Mouse (Mus musculus): ENCODE results near the gene Slc25a5. TPM values are rescaled to one million over a fixed set of nuclear protein-coding genes. Genes with fewer than 3 reads are reported as not detected.

The Slc25a5 gene
- polyA plus RNA-seq, 1 experiment from 2014 or later, result 483 TPM

DNA sequence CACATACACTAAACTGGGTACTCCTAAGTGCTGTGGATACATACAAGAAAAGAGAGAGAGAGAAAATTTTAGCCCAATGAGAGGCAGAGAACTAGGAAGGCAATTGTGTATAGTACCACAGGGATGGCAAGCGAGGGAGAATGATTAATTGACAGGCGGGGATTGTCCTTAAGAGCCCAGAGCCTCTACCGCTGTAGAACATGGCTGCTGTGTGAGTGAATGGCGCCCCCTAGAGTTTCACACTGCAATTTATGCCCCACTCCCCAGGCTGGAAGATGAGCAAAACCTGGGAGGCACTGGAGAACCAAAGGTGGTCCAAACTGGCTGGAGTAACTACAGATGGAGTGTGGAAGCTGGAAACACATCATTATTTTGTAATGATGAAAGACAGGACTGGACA lies 24.8 kb downstream of the Slc25a5 start:
- Histone ChIP-seq H3K9me3 (no peaks in the 10 kb centered on the region), H3K27ac (replicated peaks) (no peak overlapping the region), H3K4me3 (no peak overlapping the region), H3K4me2 (replicated peaks) (no peak overlapping the region), H3K4me1 (peaks cover 10% of the 10 kb centered on the region; the same call in 1 of the 2 replicates), H3K9ac (replicated peaks) (no peak overlapping the region), H3K36me3 (no peaks in the 10 kb centered on the region), H3K27me3 (no peaks in the 10 kb centered on the region)
- WGBS, result 10% methylated on average over 4 of the region's 4 CpGs
- ATAC-seq (replicated peaks), result no peak

GRCm38 (mm10) chrX:36823932-36824711 lies 28.7 kb downstream of the Slc25a5 start:
- no peak overlapping the region for H3K4me2 ChIP-seq (replicated peaks)
- H3K27me3 ChIP-seq, result no peaks in the 10 kb centered on the region
- no peaks in the 10 kb centered on the region for H3K9me3 ChIP-seq
- H3K4me1 ChIP-seq, result no peaks in the 10 kb centered on the region
- ATAC-seq (replicated peaks), result no peak
- WGBS, result 87% methylated on average over 10 of the region's 10 CpGs
- no peaks in the 10 kb centered on the region for H3K36me3 ChIP-seq
- no peak overlapping the region for H3K9ac ChIP-seq (replicated peaks)
- no peak overlapping the region for H3K4me3 ChIP-seq
- H3K27ac ChIP-seq (replicated peaks), result no peak overlapping the region

DNA sequence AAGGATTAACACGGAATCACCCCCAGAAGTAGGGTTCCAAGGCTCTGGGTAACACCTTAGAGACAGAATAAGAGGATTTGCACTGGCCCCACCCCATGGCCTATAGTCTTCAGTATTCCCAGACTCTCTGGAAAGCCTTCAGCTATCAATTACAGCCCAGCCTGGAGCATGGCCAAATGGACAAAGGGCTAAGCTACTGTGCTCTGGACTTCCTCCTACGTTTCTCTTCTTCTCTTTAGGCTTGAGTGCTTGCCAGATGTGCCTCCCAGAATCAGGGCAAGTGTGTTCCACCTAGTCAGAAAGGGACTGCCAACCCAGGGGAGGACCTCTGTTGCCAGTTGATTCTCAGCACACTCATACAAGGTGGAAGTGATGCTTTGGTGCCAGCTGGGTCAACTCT lies 29.6 kb downstream of the Slc25a5 start:
- Histone ChIP-seq H3K4me3 (no peak overlapping the region), H3K4me1 (no peaks in the 10 kb centered on the region), H3K27me3 (no peaks in the 10 kb centered on the region), H3K9me3 (no peaks in the 10 kb centered on the region), H3K9ac (replicated peaks) (no peak overlapping the region), H3K27ac (replicated peaks) (no peak overlapping the region), H3K36me3 (no peaks in the 10 kb centered on the region), H3K4me2 (replicated peaks) (no peak overlapping the region)
- WGBS, result 49% methylated on average over 2 of the region's 2 CpGs
- no peak for ATAC-seq (replicated peaks)

- Histone ChIP-seq H3K4me2 (replicated peaks) (no peak overlapping the region), H3K4me3 (no peak overlapping the region), H3K36me3 (no peaks in the 10 kb centered on the region), H3K27me3 (no peaks in the 10 kb centered on the region), H3K9me3 (no peaks in the 10 kb centered on the region), H3K9ac (replicated peaks) (no peak overlapping the region), H3K4me1 (no peaks in the 10 kb centered on the region), H3K27ac (replicated peaks) (no peak overlapping the region)
- ATAC-seq (replicated peaks), result no peak
- WGBS, result 91% methylated on average over 4 of the region's 5 CpGs
Measured at GRCm38 (mm10) chrX:36826873-36827272, 31.4 kb downstream of the Slc25a5 start.

DNA sequence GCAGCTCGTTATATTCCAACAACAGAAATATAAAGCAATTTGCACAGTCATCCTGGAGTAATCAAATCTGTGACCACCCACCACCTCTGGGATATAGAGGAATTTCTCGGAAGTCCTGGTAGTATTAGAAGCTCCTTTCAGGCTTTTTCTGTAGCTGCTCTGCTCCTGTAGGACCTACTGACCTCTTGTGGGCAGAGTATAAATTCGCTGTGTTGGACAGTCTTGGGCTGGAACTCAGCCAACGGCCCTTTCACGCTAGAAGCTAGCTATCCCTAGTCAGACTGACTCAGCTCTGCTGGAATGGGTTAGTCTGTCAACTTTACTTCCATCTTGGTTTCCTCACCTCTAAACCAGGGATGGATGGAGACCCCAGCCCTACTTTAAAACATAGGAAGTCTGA lies 34.8 kb downstream of the Slc25a5 start:
- 21% methylated on average over 5 of the region's 5 CpGs for WGBS

DNA sequence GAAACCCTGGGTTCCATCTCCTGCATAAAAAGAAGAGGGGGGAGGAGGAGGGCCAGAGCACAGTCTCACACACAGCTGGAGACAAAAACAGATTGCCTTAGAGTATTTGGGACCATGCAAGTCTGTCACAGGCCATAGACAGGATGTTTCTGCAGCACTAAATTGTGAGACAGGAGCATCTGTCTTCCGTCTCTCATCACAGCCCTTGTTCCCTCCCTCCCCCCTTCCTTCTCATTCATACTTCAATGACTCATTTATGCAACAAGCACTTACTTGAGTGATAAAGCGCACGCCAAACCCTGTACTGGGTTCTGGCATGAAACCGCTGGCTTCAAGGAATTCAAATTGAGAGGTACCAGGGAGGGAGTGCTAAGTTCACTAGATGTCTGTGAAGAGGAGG lies 36.2 kb downstream of the Slc25a5 start:
- Histone ChIP-seq H3K4me1 (no peaks in the 10 kb centered on the region), H3K4me2 (replicated peaks) (no peak overlapping the region), H3K27ac (replicated peaks) (no peak overlapping the region), H3K4me3 (no peak overlapping the region), H3K36me3 (no peaks in the 10 kb centered on the region), H3K9ac (replicated peaks) (no peak overlapping the region), H3K9me3 (no peaks in the 10 kb centered on the region), H3K27me3 (no peaks in the 10 kb centered on the region)
- ATAC-seq (replicated peaks), result no peak
- WGBS, result 66% methylated on average over 4 of the region's 4 CpGs

More for the DNA sequence above, 34.8 kb downstream of the Slc25a5 start:
- Histone ChIP-seq H3K36me3 (no peaks in the 10 kb centered on the region), H3K9me3 (no peaks in the 10 kb centered on the region), H3K4me2 (replicated peaks) (no peak overlapping the region), H3K4me1 (no peaks in the 10 kb centered on the region), H3K4me3 (no peak overlapping the region), H3K27me3 (no peaks in the 10 kb centered on the region), H3K27ac (replicated peaks) (no peak overlapping the region), H3K9ac (replicated peaks) (no peak overlapping the region)
- no peak for ATAC-seq (replicated peaks)

DNA sequence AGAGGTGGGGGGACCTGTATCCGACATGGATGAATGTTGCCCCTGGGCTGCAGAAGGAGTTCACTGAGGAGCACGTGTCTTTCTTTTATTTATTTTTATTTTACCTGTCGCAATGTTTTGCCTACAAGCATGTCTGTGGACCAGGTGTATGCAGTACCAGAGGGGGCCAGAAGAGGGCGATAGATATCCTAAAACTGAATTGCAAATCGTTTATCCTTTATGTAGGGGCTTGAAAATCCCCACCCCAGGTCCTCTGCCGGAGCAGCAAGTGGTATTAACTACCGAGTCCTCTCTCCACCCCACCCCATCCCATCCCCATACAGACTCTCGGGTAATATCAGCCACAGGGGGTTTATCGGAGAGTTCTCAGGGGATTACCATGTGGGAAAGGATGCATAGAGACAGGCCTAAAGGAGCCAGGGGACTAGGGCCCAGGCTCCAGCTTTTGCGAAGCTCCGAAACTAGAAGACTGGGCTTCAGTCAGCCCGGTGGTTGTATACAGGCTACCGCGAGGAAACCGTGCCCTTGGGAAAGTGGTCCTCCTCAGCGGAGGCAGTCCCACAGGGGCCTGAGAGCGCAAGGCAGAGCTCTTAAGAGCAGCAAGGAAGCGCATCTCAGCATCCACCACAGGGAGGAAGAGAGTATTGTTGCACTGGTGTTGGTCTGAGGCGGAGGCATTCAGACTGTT lies 38.1 kb downstream of the Slc25a5 start:
- H3K9me3 ChIP-seq, result no peaks in the 10 kb centered on the region
- peak overlapping the region; percentile 25 for H3K4me3 ChIP-seq
- H3K27me3 ChIP-seq, result no peaks in the 10 kb centered on the region
- H3K27ac ChIP-seq (replicated peaks), result peak overlapping the region; percentile 49
- no peaks in the 10 kb centered on the region for H3K4me1 ChIP-seq
- no peaks in the 10 kb centered on the region for H3K36me3 ChIP-seq
- peak; percentile 73 for ATAC-seq (replicated peaks)
- 29% methylated on average over 19 of the region's 19 CpGs for WGBS
- H3K4me2 ChIP-seq (replicated peaks), result peak overlapping the region; percentile 31
- peak overlapping the region; percentile 33 for H3K9ac ChIP-seq (replicated peaks)

- 78% methylated on average over 6 of the region's 6 CpGs for WGBS
Measured at GRCm38 (mm10) chrX:36837069-36837676, 41.7 kb downstream of the Slc25a5 start.

DNA sequence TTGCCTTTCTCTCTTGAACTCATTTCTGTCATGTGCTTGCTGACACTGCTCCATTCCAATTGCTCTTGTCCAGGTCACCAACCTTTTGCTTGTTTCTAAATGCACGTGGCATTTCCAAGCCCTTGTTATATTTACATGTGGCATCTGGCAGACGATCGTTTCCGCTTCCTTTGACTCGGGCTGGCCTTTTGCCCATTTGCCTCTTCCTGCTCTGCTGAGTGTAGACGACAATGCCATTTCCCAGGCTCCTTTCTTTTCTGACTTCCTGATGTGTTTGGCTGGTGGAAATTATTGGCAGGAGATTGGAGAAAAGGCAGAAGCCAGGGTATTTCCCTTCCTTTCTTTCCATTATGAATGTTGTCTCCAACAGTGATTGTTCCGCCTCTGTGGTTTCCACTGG lies 43.9 kb downstream of the Slc25a5 start:
- Histone ChIP-seq H3K27me3 (no peaks in the 10 kb centered on the region), H3K4me1 (no peaks in the 10 kb centered on the region), H3K4me2 (replicated peaks) (no peak overlapping the region), H3K36me3 (no peaks in the 10 kb centered on the region), H3K27ac (replicated peaks) (no peak overlapping the region), H3K4me3 (no peak overlapping the region), H3K9ac (replicated peaks) (no peak overlapping the region), H3K9me3 (no peaks in the 10 kb centered on the region)
- no peak for ATAC-seq (replicated peaks)
- WGBS, result 63% methylated on average over 7 of the region's 7 CpGs

More at GRCm38 (mm10) chrX:36837069-36837676, 41.7 kb downstream of the Slc25a5 start:
- Histone ChIP-seq H3K27ac (replicated peaks) (no peak overlapping the region), H3K4me2 (replicated peaks) (no peak overlapping the region), H3K9me3 (no peaks in the 10 kb centered on the region), H3K9ac (replicated peaks) (no peak overlapping the region), H3K4me1 (no peaks in the 10 kb centered on the region), H3K36me3 (no peaks in the 10 kb centered on the region), H3K27me3 (no peaks in the 10 kb centered on the region), H3K4me3 (no peak overlapping the region)
- no peak for ATAC-seq (replicated peaks)

GRCm38 (mm10) chrX:36841698-36842097 lies 46.2 kb downstream of the Slc25a5 start:
- no peaks in the 10 kb centered on the region for H3K4me1 ChIP-seq
- H3K27ac ChIP-seq (replicated peaks), result no peak overlapping the region
- H3K4me3 ChIP-seq, result no peak overlapping the region
- ATAC-seq (replicated peaks), result no peak
- WGBS, result 89% methylated on average over 6 of the region's 6 CpGs
- H3K9me3 ChIP-seq, result no peaks in the 10 kb centered on the region
- no peaks in the 10 kb centered on the region for H3K27me3 ChIP-seq
- no peaks in the 10 kb centered on the region for H3K36me3 ChIP-seq
- no peak overlapping the region for H3K4me2 ChIP-seq (replicated peaks)
- H3K9ac ChIP-seq (replicated peaks), result no peak overlapping the region

- H3K4me1 ChIP-seq, result no peaks in the 10 kb centered on the region
- WGBS, result 65% methylated on average over 4 of the region's 4 CpGs
- H3K9me3 ChIP-seq, result no peaks in the 10 kb centered on the region
- H3K4me2 ChIP-seq (replicated peaks), result no peak overlapping the region
- H3K27me3 ChIP-seq, result no peaks in the 10 kb centered on the region
- no peak overlapping the region for H3K9ac ChIP-seq (replicated peaks)
- H3K27ac ChIP-seq (replicated peaks), result no peak overlapping the region
- H3K36me3 ChIP-seq, result no peaks in the 10 kb centered on the region
- no peak overlapping the region for H3K4me3 ChIP-seq
- no peak for ATAC-seq (replicated peaks)
Measured at GRCm38 (mm10) chrX:36843346-36843990, 48.0 kb downstream of the Slc25a5 start.

DNA sequence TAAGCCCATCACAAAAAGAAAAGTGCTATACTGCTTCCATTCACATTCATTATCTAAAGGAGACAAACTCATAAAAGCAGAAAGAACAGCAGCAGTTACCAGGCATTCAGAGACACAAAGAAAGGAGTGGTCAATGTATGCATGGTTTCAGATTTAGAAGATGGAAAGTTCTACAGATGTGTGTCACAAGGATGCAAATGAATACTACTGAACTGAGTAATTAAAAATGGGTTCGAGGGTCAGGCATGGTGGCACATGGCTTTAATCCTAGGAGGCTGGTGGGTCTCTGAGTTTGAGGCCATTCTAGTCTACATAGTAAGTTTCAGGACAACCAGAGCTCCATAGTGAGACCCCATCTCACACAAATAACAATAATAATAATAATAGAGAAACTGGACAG lies 51.7 kb downstream of the Slc25a5 start:
- WGBS, result 75% methylated on average over 1 of the region's 1 CpGs
- Histone ChIP-seq H3K36me3 (peaks cover under 1% of the 10 kb centered on the region; the same call in 1 of the 2 replicates), H3K4me1 (no peaks in the 10 kb centered on the region), H3K9ac (replicated peaks) (no peak overlapping the region), H3K27me3 (no peaks in the 10 kb centered on the region), H3K27ac (replicated peaks) (no peak overlapping the region), H3K4me2 (replicated peaks) (no peak overlapping the region), H3K9me3 (no peaks in the 10 kb centered on the region), H3K4me3 (no peak overlapping the region)
- ATAC-seq (replicated peaks), result no peak
